Mouse (Mus musculus): Measurements from ENCODE around the gene Rnf150.

DNA sequence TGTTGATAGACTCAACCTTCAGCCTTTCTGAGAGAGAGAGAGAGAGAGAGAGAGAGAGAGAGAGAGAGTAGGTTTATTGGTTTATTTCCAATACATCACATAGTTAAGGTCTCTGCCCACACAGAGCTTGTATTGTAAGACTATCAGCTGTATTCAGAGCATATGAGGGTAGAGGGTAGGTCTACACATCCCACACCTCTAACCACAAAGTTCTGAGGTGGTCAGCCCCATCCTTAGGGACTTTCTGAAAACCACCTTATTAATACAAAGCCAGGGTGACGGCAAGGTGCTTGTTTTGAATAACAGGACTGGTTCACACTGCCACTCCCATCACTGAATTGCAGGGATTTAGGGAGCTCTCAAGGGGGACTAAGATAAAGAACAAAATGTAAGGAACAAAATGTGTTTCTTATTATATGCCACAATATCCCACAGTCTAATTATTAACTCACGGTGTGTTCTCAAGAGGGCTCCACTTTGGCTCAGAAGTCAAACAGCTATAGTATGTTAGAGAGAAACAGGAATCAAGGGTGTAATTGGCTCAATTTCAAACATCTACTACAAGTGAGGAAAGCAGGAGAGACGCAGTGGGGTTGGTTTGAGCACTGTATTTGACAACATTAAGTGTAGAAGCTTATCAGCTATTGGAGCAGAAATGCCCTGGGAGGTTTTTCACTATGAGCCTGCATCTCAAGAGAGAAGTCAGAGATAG, 132.7 kb downstream of the Rnf150 start:
- TF ChIP-seq CTCF (IDR thresholded peaks at IDR 0.05; ENCODE audit: low read depth) (no peak), EP300 (optimal IDR thresholded peaks at IDR 0.05) (no peak)

Measured in stomach, postnatal 0 days (tissue).